ENCODE assay signal across 8 mouse cellular contexts in the genomic region with DNA sequence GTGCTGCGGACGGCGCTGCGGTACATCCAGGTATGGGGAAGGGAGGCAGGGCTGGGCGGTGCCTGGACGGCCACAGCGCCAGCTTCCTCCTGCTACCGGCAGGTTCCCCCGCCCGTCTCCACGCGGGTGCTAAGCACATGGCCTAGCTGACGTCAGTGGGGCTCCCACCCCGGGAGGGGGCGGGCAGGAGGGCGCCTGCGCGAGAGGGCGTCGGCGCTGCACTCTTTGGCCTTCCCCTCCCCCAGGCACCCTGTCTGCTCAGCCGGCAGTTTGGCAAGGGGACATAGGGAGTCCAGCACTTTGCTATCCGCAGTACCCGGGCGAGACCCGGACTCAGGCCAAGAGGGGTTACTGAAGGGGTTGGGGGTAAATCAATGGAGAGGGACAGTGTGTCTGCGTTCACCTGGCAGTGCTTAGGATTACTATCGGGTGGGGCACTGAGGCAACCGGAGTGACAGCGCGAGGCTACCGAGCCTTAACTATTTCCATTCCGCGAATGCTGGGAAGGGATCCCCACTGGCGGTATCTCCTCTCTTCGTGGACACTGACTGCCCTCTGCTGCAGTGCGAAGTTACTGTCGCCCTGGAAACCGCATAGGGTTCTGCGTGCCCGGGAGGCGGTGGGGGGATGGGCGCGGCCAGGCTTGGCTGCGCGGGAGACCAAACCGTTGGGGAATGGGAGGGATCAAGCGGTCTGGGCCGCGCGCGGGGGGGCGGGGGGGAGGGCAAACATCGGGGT. TPM values are rescaled to one million over a fixed set of nuclear protein-coding genes. Genes with fewer than 3 reads are reported as not detected.
DNase-seq lines count a peak whose midpoint lies in the region; ATAC-seq and TF ChIP-seq lines count a peak whose summit lies in the region.

No protein-coding gene starts in this region.

- peak overlapping the region; percentile 51 for H3K9ac ChIP-seq in kidney, embryonic 15.5 days

- ATAC-seq in erythroblast, adult 5-6 weeks (replicated peaks; ENCODE audit: low FRiP score, poor library complexity, severe bottlenecking), result peak; percentile 71
- peak; percentile 72 for ATAC-seq in kidney, embryonic 15.5 days (replicated peaks; ENCODE audit: low FRiP score)

- H3K4me1 ChIP-seq in heart, embryonic 10.5 days, result peaks cover 91% of the 10 kb centered on the region
- H3K4me1 ChIP-seq in kidney, embryonic 15.5 days, result peaks cover 90% of the 10 kb centered on the region

- WGBS in heart, embryonic 10.5 days, result under 1% methylated on average over 53 of the region's 54 CpGs
- 2% methylated on average over 51 of the region's 54 CpGs for WGBS in kidney, embryonic 15.5 days

- no peaks in the 10 kb centered on the region for H3K27me3 ChIP-seq in C2C12 (ENCODE audit: control insufficient read depth, insufficient read depth, insufficient read length)
- H3K27me3 ChIP-seq in heart, embryonic 10.5 days (ENCODE audit: insufficient read depth, poor library complexity, severe bottlenecking), result no peaks in the 10 kb centered on the region
- no peaks in the 10 kb centered on the region for H3K27me3 ChIP-seq in kidney, embryonic 15.5 days

- no peaks in the 10 kb centered on the region for H3K9me3 ChIP-seq in heart, embryonic 10.5 days
- H3K9me3 ChIP-seq in kidney, embryonic 15.5 days (replicated peaks), result no peaks in the 10 kb centered on the region

- DNase-seq in brain, adult 2 months (ENCODE audit: low read depth, low spot score), result peak; percentile 98
- peak; percentile 97 for DNase-seq in heart, embryonic 10.5 days (ENCODE audit: low spot score)
- DNase-seq in liver, result peak; percentile 97
- peak; percentile 96 to 99 for DNase-seq in monocyte, adult 2 months (ENCODE audit: low read depth in 1 of 2, low spot score in 2 of 2)
- DNase-seq in spleen, postnatal 14 days (ENCODE audit: low spot score in 2 of 2), result peak; percentile 88 to 93

- peak overlapping the region; percentile 26 for H3K4me3 ChIP-seq in C2C12 (ENCODE audit: insufficient read depth, poor library complexity, severe bottlenecking)
- peak overlapping the region; percentile 65 for H3K4me3 ChIP-seq in heart, embryonic 10.5 days
- H3K4me3 ChIP-seq in kidney, embryonic 15.5 days (replicated peaks), result peak overlapping the region; percentile 56

- peak overlapping the region; percentile 97 for H3K27ac ChIP-seq in heart, embryonic 10.5 days
- peak overlapping the region; percentile 97 for H3K27ac ChIP-seq in kidney, embryonic 15.5 days

- peaks cover 16% of the 10 kb centered on the region for H3K36me3 ChIP-seq in C2C12 (ENCODE audit: control insufficient read depth, insufficient read depth)
- peaks cover 20% of the 10 kb centered on the region for H3K36me3 ChIP-seq in heart, embryonic 10.5 days
- H3K36me3 ChIP-seq in kidney, embryonic 15.5 days, result peaks cover 26% of the 10 kb centered on the region

- peaks cover 55% of the 10 kb centered on the region for H3K79me2 ChIP-seq in C2C12 (ENCODE audit: control insufficient read depth, insufficient read depth)

- H3ac ChIP-seq in C2C12 (ENCODE audit: control insufficient read depth, insufficient read length, low read depth), result peak overlapping the region; percentile 63

- no peak for TF ChIP-seq CTCF in C2C12 (IDR thresholded peaks at IDR 0.05; ENCODE audit: control insufficient read depth, insufficient read depth, insufficient read length)

- peak overlapping the region; percentile 87 for H3K4me2 ChIP-seq in kidney, embryonic 15.5 days

- H3K79me3 ChIP-seq in C2C12 (ENCODE audit: low read depth), result peaks cover 22% of the 10 kb centered on the region

TF ChIP-seq in C2C12, 6 proteins besides CTCF, POLR2A, EP300 and RAD21:
- TF ChIP-seq MAX (IDR thresholded peaks at IDR 0.05), result peak; percentile 95
- no peak for TF ChIP-seq MYOG (IDR thresholded peaks at IDR 0.05; ENCODE audit: control insufficient read depth, extremely low read depth, insufficient read length)
TF ChIP-seq in C2C12: peak in this region for 1.

RNA-seq across cellular contexts. Expression of a gene that starts 7.1 kb away (rescaled TPM):
- polyA plus RNA-seq in C2C12 (2012; fragmentation: generic; extraction: Trizol), result 7.5 TPM
- total RNA-seq in erythroblast, adult 5-6 weeks (2015; ENCODE audit: low replicate concordance), result 1.3 and 2.1 TPM in 2 replicates
- total RNA-seq in erythroblast, adult 5-6 weeks (2017; ENCODE audit: low replicate concordance), result 0.68 and 2.1 TPM in 2 replicates
- polyA plus RNA-seq in heart, embryonic 10.5 days (2016; fragmentation: Nextera tagmentation; extraction: Ambion mirVana), result 3.2 and 3.8 TPM in 2 replicates
- 5.0 and 5.7 TPM in 2 replicates for polyA plus RNA-seq in kidney, embryonic 15.5 days (2015; fragmentation: Nextera tagmentation; extraction: Ambion mirVana)

RNA-seq across cellular contexts. Expression of a gene that starts 59.0 kb away (rescaled TPM):
- 7.8 TPM for polyA plus RNA-seq in C2C12 (2012; fragmentation: generic; extraction: Trizol)
- total RNA-seq in erythroblast, adult 5-6 weeks (2015; ENCODE audit: low replicate concordance), result 0.96 TPM in 1 of 2 replicates, not detected in the other
- 0.14 and 0.43 TPM in 2 replicates for total RNA-seq in erythroblast, adult 5-6 weeks (2017; ENCODE audit: low replicate concordance)
- 5.5 and 5.8 TPM in 2 replicates for polyA plus RNA-seq in heart, embryonic 10.5 days (2016; fragmentation: Nextera tagmentation; extraction: Ambion mirVana)
- polyA plus RNA-seq in kidney, embryonic 15.5 days (2015; fragmentation: Nextera tagmentation; extraction: Ambion mirVana), result 6.1 and 7.3 TPM in 2 replicates

Comparison
In these comparisons a context has a peak if more than half of its experiments do, and no peak if none do; other contexts are left out.
1. Peak in every context shown above with its lines: DNase-seq, ATAC-seq, H3K4me3 ChIP-seq and H3K27ac ChIP-seq.